Mouse (Mus musculus): ENCODE data around the gene Crybg3. TPM values are rescaled to one million over a fixed set of nuclear protein-coding genes. Genes with fewer than 3 reads are reported as not detected.
A peak's percentile ranks its signal among the peaks of the same experiment; 100 is the strongest.

Gene Crybg3
- polyA plus RNA-seq, 1 experiment from 2014 or later: 20.5 TPM

DNA sequence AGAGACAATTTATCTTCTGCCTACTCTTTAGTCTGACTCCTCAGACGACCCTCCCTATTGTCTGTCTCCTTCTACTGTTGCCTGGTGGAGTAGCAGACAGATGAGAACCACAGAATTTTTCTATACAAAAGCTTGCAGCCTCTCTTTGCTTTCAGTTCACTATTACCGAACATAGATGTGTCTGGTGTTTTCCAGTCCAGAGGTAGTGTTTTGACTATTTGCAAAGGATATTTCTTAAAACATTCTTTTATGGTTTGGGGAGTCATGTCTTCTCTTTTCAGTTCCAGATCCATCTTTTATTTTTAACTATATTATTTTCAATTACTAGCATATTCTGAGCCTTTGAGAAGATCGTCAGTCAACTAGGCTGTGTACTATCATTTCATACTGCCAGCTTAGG, 14.9 kb upstream of the Crybg3 start:
- ATAC-seq (ENCODE audit: insufficient number of reproducible peaks, insufficient read depth, low FRiP score, low read depth): no peak
- whole genome bisulfite sequencing: 68% methylated on average over 3 of the region's 3 CpGs
- Histone ChIP-seq H3K27me3 (ENCODE audit: control insufficient read depth, insufficient read depth, low read length) (no peaks in the 10 kb centered on the region), H3K4me3 (ENCODE audit: control insufficient read depth in 1 of 2, insufficient read depth in 1 of 2, low read depth in 1 of 2, low read length in 2 of 2) (no peak overlapping the region), H3K36me3 (ENCODE audit: control insufficient read depth, insufficient read depth, low read length) (no peaks in the 10 kb centered on the region), H3K9me3 (ENCODE audit: control insufficient read depth, low read length) (no peaks in the 10 kb centered on the region), H3K9ac (ENCODE audit: low read length) (no peak overlapping the region), H3K4me2 (ENCODE audit: low read length) (no peak overlapping the region), H3K4me1 (ENCODE audit: control insufficient read depth in 2 of 2, insufficient read depth in 2 of 2, low read length in 2 of 2) (no peaks in the 10 kb centered on the region; a peak in 1 of 4 replicates), H3K27ac (replicated peaks in 1 of 2; ENCODE audit: control insufficient read depth in 1 of 2, insufficient read depth in 1 of 2, low read depth in 2 of 2, low read length in 2 of 2) (no peak overlapping the region)

- no peak overlapping the region for H3K9ac ChIP-seq (ENCODE audit: low read length)
- no peak overlapping the region for H3K4me3 ChIP-seq (ENCODE audit: control insufficient read depth in 1 of 2, insufficient read depth in 1 of 2, low read depth in 1 of 2, low read length in 2 of 2)
- no peaks in the 10 kb centered on the region for H3K36me3 ChIP-seq (ENCODE audit: control insufficient read depth, insufficient read depth, low read length)
- H3K9me3 ChIP-seq (ENCODE audit: control insufficient read depth, low read length): no peaks in the 10 kb centered on the region
- H3K4me2 ChIP-seq (ENCODE audit: low read length): no peak overlapping the region
- ATAC-seq (ENCODE audit: insufficient number of reproducible peaks, insufficient read depth, low FRiP score, low read depth): no peak
- no peak overlapping the region for H3K27ac ChIP-seq (replicated peaks in 1 of 2; ENCODE audit: control insufficient read depth in 1 of 2, insufficient read depth in 1 of 2, low read depth in 2 of 2, low read length in 2 of 2)
- no peaks in the 10 kb centered on the region for H3K4me1 ChIP-seq (ENCODE audit: control insufficient read depth in 2 of 2, insufficient read depth in 2 of 2, low read length in 2 of 2)
- H3K27me3 ChIP-seq (ENCODE audit: control insufficient read depth, insufficient read depth, low read length): no peaks in the 10 kb centered on the region
- WGBS: 79% methylated on average over 1 of the region's 1 CpGs
Measured at GRCm38 (mm10) chr16:59610750-59611149, 10.0 kb upstream of the Crybg3 start.

DNA sequence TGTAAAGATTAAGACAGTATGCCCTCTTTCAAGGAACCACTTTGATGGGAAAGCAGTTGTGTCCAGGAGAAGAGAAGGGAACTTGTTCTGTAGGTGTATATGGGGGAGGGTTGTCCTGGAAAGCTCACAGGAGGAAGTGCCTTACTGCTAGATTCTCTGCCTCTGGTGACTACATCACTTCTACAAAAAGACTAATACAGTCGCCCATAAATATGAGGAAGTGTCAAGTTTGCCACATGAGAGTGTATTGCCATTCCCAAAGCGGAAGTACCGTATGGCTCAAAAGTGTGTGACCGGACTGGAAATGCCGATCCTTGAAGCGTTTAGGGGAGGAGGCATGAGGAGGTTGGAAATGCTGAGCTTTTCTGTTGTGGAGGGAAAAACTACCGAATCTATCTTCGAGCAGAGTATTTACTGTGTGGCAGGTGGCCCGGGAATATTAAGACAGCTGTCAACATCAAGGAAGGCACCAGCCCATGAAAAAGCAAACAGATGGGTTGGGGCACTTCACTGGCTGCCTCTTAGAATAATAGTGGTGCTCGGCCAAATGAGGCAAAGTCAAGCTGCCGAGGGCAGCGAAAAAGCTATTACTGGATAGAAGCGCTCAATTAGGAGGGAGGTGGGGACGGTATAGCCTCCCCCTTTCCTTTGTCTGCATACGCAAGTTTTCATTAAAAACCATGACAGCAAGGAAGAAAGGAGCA, 3.5 kb upstream of the Crybg3 start:
- Histone ChIP-seq H3K36me3 (ENCODE audit: control insufficient read depth, insufficient read depth, low read length) (no peaks in the 10 kb centered on the region), H3K4me3 (ENCODE audit: control insufficient read depth in 1 of 2, insufficient read depth in 1 of 2, low read depth in 1 of 2, low read length in 2 of 2) (no peak overlapping the region), H3K4me2 (ENCODE audit: low read length) (no peak overlapping the region), H3K9me3 (ENCODE audit: control insufficient read depth, low read length) (no peaks in the 10 kb centered on the region), H3K4me1 (ENCODE audit: control insufficient read depth in 2 of 2, insufficient read depth in 2 of 2, low read length in 2 of 2) (peaks cover 3 to 4% of the 10 kb centered on the region in 2 experiments; a peak in 1 of 4 replicates), H3K9ac (ENCODE audit: low read length) (no peak overlapping the region), H3K27ac (replicated peaks in 1 of 2; ENCODE audit: control insufficient read depth in 1 of 2, insufficient read depth in 1 of 2, low read depth in 2 of 2, low read length in 2 of 2) (no peak overlapping the region), H3K27me3 (ENCODE audit: control insufficient read depth, insufficient read depth, low read length) (no peaks in the 10 kb centered on the region)
- 72% methylated on average over 15 of the region's 15 CpGs for WGBS
- no peak for ATAC-seq (ENCODE audit: insufficient number of reproducible peaks, insufficient read depth, low FRiP score, low read depth)

DNA sequence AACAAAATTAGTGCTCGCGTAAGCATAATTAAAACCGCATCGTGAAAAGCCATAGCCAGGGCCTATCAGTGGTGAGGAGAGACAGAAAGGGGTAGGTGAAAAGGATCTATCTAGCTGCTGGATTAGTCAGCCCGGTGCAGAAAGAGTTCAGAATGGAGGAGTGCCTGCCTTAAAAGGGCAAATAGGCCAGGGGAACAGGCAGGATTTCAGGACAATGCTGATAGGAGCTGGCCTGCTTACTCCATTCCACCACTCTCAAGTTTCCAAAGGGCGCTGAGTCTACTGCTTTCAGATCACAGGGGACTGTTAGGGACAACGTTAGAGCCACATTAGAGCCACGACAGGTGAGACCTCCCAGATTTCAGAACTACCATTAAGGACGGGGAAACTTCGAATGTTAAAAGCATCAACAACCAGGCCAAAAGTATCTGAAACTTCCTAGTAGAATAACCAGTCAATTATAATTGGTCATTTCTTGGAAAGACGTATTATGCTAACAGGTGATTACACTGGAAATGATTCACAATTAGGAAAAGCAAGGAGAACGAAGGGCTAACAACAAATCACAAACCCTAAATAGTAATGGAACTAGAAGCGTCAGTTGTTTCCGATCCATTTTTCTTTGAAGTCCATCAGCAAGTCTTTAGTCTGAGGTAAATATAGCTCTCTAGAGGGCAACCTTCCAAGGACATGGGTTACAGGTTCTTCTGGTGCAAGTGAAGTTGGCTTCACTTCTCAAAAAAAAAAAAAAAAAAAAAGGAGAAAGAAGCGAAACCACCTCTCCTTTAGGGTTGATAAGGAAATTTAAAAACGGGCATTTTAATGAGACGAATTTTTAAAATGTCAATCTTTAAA, 1.1 kb downstream of the Crybg3 start:
- ATAC-seq (ENCODE audit: insufficient number of reproducible peaks, insufficient read depth, low FRiP score, low read depth): no peak
- WGBS: 5% methylated on average over 17 of the region's 17 CpGs
- Histone ChIP-seq H3K9ac (ENCODE audit: low read length) (peak overlapping the region; percentile 99), H3K27ac (replicated peaks in 1 of 2; ENCODE audit: control insufficient read depth in 1 of 2, insufficient read depth in 1 of 2, low read depth in 2 of 2, low read length in 2 of 2) (peak overlapping the region; percentile 98), H3K4me1 (ENCODE audit: control insufficient read depth in 2 of 2, insufficient read depth in 2 of 2, low read length in 2 of 2) (peaks cover 16 to 36% of the 10 kb centered on the region in 2 experiments), H3K4me2 (ENCODE audit: low read length) (peak overlapping the region; percentile 62), H3K4me3 (ENCODE audit: control insufficient read depth in 1 of 2, insufficient read depth in 1 of 2, low read depth in 1 of 2, low read length in 2 of 2) (peak overlapping the region; percentile 95 to 99), H3K9me3 (ENCODE audit: control insufficient read depth, low read length) (no peaks in the 10 kb centered on the region), H3K27me3 (ENCODE audit: control insufficient read depth, insufficient read depth, low read length) (no peaks in the 10 kb centered on the region), H3K36me3 (ENCODE audit: control insufficient read depth, insufficient read depth, low read length) (no peaks in the 10 kb centered on the region)

DNA sequence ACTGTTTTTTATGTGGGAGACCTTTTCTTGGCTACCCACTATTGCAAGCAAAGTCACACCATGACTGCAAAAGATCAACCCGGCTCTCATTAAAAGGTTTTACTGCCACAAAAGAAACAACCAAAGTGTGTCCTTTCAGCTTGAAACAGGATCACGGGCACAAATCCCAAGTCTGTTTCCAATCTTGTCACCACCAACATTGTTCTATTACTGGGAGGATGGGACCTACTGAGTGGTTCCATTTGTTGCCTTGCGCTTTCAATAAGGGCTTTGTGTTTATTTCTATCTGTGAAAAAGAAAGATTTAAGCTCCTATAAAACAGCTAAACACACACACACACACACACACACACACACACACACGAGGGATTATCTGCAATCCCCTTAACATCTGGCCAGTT, 1.8 kb downstream of the Crybg3 start:
- H3K27ac ChIP-seq (replicated peaks in 1 of 2; ENCODE audit: control insufficient read depth in 1 of 2, insufficient read depth in 1 of 2, low read depth in 2 of 2, low read length in 2 of 2): peak overlapping the region; percentile 98
- peaks cover 16 to 41% of the 10 kb centered on the region in 2 experiments for H3K4me1 ChIP-seq (ENCODE audit: control insufficient read depth in 2 of 2, insufficient read depth in 2 of 2, low read length in 2 of 2)
- no peaks in the 10 kb centered on the region for H3K9me3 ChIP-seq (ENCODE audit: control insufficient read depth, low read length)
- peak overlapping the region; percentile 99 for H3K9ac ChIP-seq (ENCODE audit: low read length)
- peak overlapping the region; percentile 62 for H3K4me2 ChIP-seq (ENCODE audit: low read length)
- no peaks in the 10 kb centered on the region for H3K27me3 ChIP-seq (ENCODE audit: control insufficient read depth, insufficient read depth, low read length)
- 20% methylated on average over 4 of the region's 4 CpGs for WGBS
- no peaks in the 10 kb centered on the region for H3K36me3 ChIP-seq (ENCODE audit: control insufficient read depth, insufficient read depth, low read length)
- ATAC-seq (ENCODE audit: insufficient number of reproducible peaks, insufficient read depth, low FRiP score, low read depth): no peak
- H3K4me3 ChIP-seq (ENCODE audit: control insufficient read depth in 1 of 2, insufficient read depth in 1 of 2, low read depth in 1 of 2, low read length in 2 of 2): peak overlapping the region; percentile 95 to 99; a peak in 3 of 4 replicates

DNA sequence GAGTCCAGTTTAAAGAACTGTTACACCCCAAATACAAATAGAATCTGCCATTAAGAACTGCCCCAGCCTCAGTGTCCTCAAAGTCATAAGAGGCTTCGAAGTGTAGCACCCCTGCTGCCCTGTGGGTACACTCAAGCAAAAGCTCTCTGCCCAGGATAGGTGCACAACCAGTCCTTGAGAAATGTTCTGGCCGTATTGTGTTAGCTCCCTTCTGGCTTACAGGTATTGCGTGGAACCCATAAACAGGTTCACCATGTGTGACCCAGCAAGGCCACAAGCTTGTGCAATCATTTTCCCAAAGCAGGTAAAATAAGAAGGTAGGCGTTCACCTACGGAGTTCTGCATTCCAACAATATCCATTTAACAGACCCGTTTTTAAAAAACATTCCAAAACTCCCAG, 3.5 kb downstream of the Crybg3 start:
- Histone ChIP-seq H3K4me2 (ENCODE audit: low read length) (peak overlapping the region; percentile 29), H3K36me3 (ENCODE audit: control insufficient read depth, insufficient read depth, low read length) (no peaks in the 10 kb centered on the region), H3K27me3 (ENCODE audit: control insufficient read depth, insufficient read depth, low read length) (no peaks in the 10 kb centered on the region), H3K9ac (ENCODE audit: low read length) (no peak overlapping the region), H3K4me3 (ENCODE audit: control insufficient read depth in 1 of 2, insufficient read depth in 1 of 2, low read depth in 1 of 2, low read length in 2 of 2) (no peak overlapping the region), H3K9me3 (ENCODE audit: control insufficient read depth, low read length) (no peaks in the 10 kb centered on the region), H3K27ac (replicated peaks in 1 of 2; ENCODE audit: control insufficient read depth in 1 of 2, insufficient read depth in 1 of 2, low read depth in 2 of 2, low read length in 2 of 2) (peak overlapping the region in 1 of 2 experiments; percentile 68; a peak in 1 of 4 replicates), H3K4me1 (ENCODE audit: control insufficient read depth in 2 of 2, insufficient read depth in 2 of 2, low read length in 2 of 2) (peaks cover 16 to 43% of the 10 kb centered on the region in 2 experiments)
- WGBS: 82% methylated on average over 6 of the region's 6 CpGs
- no peak for ATAC-seq (ENCODE audit: insufficient number of reproducible peaks, insufficient read depth, low FRiP score, low read depth)

DNA sequence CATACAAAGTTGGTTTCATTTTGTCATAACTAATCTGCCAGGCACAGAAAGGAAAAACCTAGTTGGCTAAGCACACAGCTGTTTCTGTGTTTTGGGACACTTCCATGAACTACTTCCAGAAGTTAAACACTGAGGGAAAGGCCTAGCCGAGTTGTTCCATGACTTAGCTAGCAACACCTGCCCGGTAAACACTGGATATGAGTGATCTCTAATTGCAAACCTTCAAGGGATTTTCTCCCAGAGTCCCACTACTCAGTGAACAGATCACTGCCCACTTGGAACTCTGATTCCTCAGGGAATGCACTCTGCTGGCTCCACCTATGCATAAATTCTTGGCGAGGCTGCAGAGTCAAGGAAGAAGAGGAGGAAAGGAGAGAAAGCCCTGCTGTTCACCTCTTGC, 6.1 kb downstream of the Crybg3 start:
- Histone ChIP-seq H3K9me3 (ENCODE audit: control insufficient read depth, low read length) (no peaks in the 10 kb centered on the region), H3K36me3 (ENCODE audit: control insufficient read depth, insufficient read depth, low read length) (no peaks in the 10 kb centered on the region), H3K4me2 (ENCODE audit: low read length) (peak overlapping the region; percentile 16; the same call in 1 of the 2 replicates), H3K27me3 (ENCODE audit: control insufficient read depth, insufficient read depth, low read length) (no peaks in the 10 kb centered on the region), H3K9ac (ENCODE audit: low read length) (no peak overlapping the region), H3K27ac (replicated peaks in 1 of 2; ENCODE audit: control insufficient read depth in 1 of 2, insufficient read depth in 1 of 2, low read depth in 2 of 2, low read length in 2 of 2) (no peak overlapping the region; a peak in 1 of 4 replicates), H3K4me1 (ENCODE audit: control insufficient read depth in 2 of 2, insufficient read depth in 2 of 2, low read length in 2 of 2) (peaks cover 20 to 58% of the 10 kb centered on the region in 2 experiments), H3K4me3 (ENCODE audit: control insufficient read depth in 1 of 2, insufficient read depth in 1 of 2, low read depth in 1 of 2, low read length in 2 of 2) (no peak overlapping the region)
- 59% methylated on average over 3 of the region's 3 CpGs for WGBS
- ATAC-seq (ENCODE audit: insufficient number of reproducible peaks, insufficient read depth, low FRiP score, low read depth): no peak

Data from heart, embryonic 14.5 days (tissue).